Mouse (Mus musculus): ENCODE results near the gene Tmem50b.

DNA sequence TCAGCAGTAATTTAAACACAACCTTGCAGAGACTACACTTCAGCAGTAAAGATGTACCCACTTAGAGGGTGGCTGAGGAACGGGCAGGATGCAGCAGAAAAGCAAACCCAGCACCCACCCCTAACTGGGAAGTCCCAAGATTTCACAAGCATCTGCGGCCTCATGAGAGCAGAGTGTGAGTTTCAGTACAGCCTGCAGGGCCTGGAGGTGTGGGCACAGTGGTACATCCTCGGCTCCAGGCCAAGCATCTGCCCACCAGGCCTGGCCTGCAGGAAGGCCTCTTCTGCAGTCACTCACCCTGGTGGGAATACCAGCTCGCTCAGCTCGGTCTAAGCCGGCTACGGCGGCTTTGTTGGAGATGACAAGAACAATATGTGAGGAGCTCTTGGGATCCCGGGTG, 25.5 kb upstream of the Tmem50b start:
- TF ChIP-seq CTCF (IDR thresholded peaks at IDR 0.05; ENCODE audit: low read depth) = no peak
- no peak for TF ChIP-seq EP300 (optimal IDR thresholded peaks at IDR 0.05)

Measured in stomach, postnatal 0 days (tissue).